Mouse (Mus musculus) erythroblast, embryonic 14.5 days (primary cell): ENCODE results near the gene Zfp652.

Source experiments
- GATA1 ChIP-seq: IDR thresholded peaks from 2 replicates; pipeline ENCODE4 v1.6.1; 2012; ENCODE audit warnings: low read length, inconsistent platforms, mixed read lengths
- TAL1 ChIP-seq: IDR thresholded peaks from 3 replicates; pipeline ENCODE4 v1.6.1; 2012; ENCODE audit warnings: low read length, inconsistent platforms, mixed read lengths

DNA sequence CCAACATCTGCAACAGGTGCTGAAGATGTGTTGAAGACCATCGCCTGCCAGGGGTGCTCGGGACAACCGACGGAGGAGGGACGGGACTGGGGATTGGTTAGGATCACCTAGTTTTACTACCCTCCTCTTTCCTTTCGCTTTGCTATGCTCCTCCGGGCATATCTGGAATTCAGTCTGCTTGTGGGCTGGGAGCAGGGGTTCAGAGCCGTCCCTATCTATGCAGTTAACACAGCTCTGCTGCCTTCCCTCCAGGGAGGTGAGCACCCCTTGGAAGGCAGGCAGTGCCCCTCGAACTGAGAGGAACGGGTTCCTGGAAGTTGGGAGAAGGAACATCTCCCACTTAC, 118.8 kb downstream of the Zfp652 start:
- TF ChIP-seq GATA1 (no peak), TAL1 (no peak)
